In genomic region chr3:33955064-33955463, GRCm38 (mm10) we compare ENCODE assay signal across 19 mouse cellular contexts.
A peak's percentile ranks its signal among the peaks of the same experiment; 100 is the strongest.
DNase-seq lines count a peak whose midpoint lies in the region; ATAC-seq lines count a peak whose summit lies in the region.
"Had no signal": no experiment of that assay in that cellular context is flagged by ENCODE, and none has a peak within 500 bp of the region (broad histone marks: within the 10 kb centered on the region; RNA-seq: fewer than 3 reads in every experiment).

No protein-coding gene starts in this region.

- under 1% methylated on average over 6 of the region's 6 CpGs for WGBS in forebrain, embryonic 12.5 days
- 4% methylated on average over 6 of the region's 6 CpGs for WGBS in forebrain, embryonic 16.5 days
- 2% methylated on average over 6 of the region's 6 CpGs for WGBS in kidney, embryonic 15.5 days
- under 1% methylated on average over 6 of the region's 6 CpGs for WGBS in limb, embryonic 13.5 days

- H3K27me3 ChIP-seq in forebrain, embryonic 12.5 days, result peaks cover 16% of the 10 kb centered on the region
- H3K27me3 ChIP-seq in forebrain, embryonic 16.5 days (replicated peaks; ENCODE audit: control insufficient read depth, insufficient read depth, low read length), result peaks cover 12% of the 10 kb centered on the region
- peaks cover 25% of the 10 kb centered on the region for H3K27me3 ChIP-seq in kidney, embryonic 15.5 days
- H3K27me3 ChIP-seq in limb, embryonic 13.5 days, result peaks cover 30% of the 10 kb centered on the region
- H3K27me3 ChIP-seq: intestine, embryonic 15.5 days had no signal

- peaks cover 18% of the 10 kb centered on the region for H3K4me1 ChIP-seq in forebrain, embryonic 12.5 days
- peaks cover 5% of the 10 kb centered on the region for H3K4me1 ChIP-seq in forebrain, embryonic 16.5 days (replicated peaks; ENCODE audit: control insufficient read depth, insufficient read depth, low read length)
- peaks cover 8% of the 10 kb centered on the region; the same call in 1 of the 2 replicates for H3K4me1 ChIP-seq in kidney, embryonic 15.5 days
- peaks cover 12% of the 10 kb centered on the region for H3K4me1 ChIP-seq in limb, embryonic 13.5 days

- H3K36me3 ChIP-seq in forebrain, embryonic 12.5 days (replicated peaks), result no peaks in the 10 kb centered on the region
- H3K36me3 ChIP-seq in forebrain, embryonic 16.5 days (ENCODE audit: control insufficient read depth, insufficient read depth), result no peaks in the 10 kb centered on the region
- H3K36me3 ChIP-seq in kidney, embryonic 15.5 days, result no peaks in the 10 kb centered on the region
- H3K36me3 ChIP-seq in limb, embryonic 13.5 days, result no peaks in the 10 kb centered on the region
- H3K36me3 ChIP-seq: embryonic facial prominence, embryonic 13.5 days; hindbrain, embryonic 10.5 days; intestine, embryonic 15.5 days had no signal

- H3K27ac ChIP-seq in forebrain, embryonic 12.5 days, result no peak overlapping the region
- no peak overlapping the region for H3K27ac ChIP-seq in forebrain, embryonic 16.5 days (ENCODE audit: low read length)
- H3K27ac ChIP-seq in kidney, embryonic 15.5 days, result no peak overlapping the region
- H3K27ac ChIP-seq in limb, embryonic 13.5 days, result no peak overlapping the region
- H3K27ac ChIP-seq: embryonic facial prominence, embryonic 13.5 days; hindbrain, embryonic 10.5 days; intestine, embryonic 15.5 days; macrophage had no signal

- no peaks in the 10 kb centered on the region for H3K9me3 ChIP-seq in forebrain, embryonic 12.5 days
- H3K9me3 ChIP-seq in forebrain, embryonic 16.5 days (ENCODE audit: control insufficient read depth, low read length), result no peaks in the 10 kb centered on the region
- H3K9me3 ChIP-seq in kidney, embryonic 15.5 days (replicated peaks), result no peaks in the 10 kb centered on the region
- no peaks in the 10 kb centered on the region for H3K9me3 ChIP-seq in limb, embryonic 13.5 days
- H3K9me3 ChIP-seq: embryonic facial prominence, embryonic 13.5 days; hindbrain, embryonic 10.5 days; intestine, embryonic 15.5 days had no signal

- no peak for DNase-seq in kidney, postnatal 10 days
- peak; percentile 69 for DNase-seq in ZHBTc4 (ENCODE audit: low read depth, low spot score)
- no peak for DNase-seq in frontal cortex, postnatal 10 days (ENCODE audit: low spot score in 2 of 2)
- no peak for DNase-seq in cerebellum, postnatal 14 days
- DNase-seq: adrenal gland, postnatal 25 days; B cell, adult 2 months; cerebellum, adult 9-11 months; layer of hippocampus, postnatal 36 days; lung, adult 2 months; midbrain, embryonic 14.5 days; right cerebral cortex, postnatal 14 days had no signal

- no peak for ATAC-seq in forebrain, embryonic 12.5 days (ENCODE audit: low FRiP score)
- no peak for ATAC-seq in forebrain, embryonic 16.5 days
- no peak for ATAC-seq in kidney, embryonic 15.5 days (replicated peaks; ENCODE audit: low FRiP score)
- no peak for ATAC-seq in limb, embryonic 13.5 days (ENCODE audit: low FRiP score, low read depth)

- H3K4me3 ChIP-seq in forebrain, embryonic 12.5 days (replicated peaks), result no peak overlapping the region
- no peak overlapping the region for H3K4me3 ChIP-seq in forebrain, embryonic 16.5 days (replicated peaks; ENCODE audit: low read length)
- H3K4me3 ChIP-seq in kidney, embryonic 15.5 days (replicated peaks), result no peak overlapping the region
- no peak overlapping the region for H3K4me3 ChIP-seq in limb, embryonic 13.5 days
- H3K4me3 ChIP-seq: embryonic facial prominence, embryonic 13.5 days; intestine, embryonic 15.5 days had no signal

- H3K4me2 ChIP-seq in forebrain, embryonic 12.5 days, result peak overlapping the region; percentile 30
- no peak overlapping the region for H3K4me2 ChIP-seq in forebrain, embryonic 16.5 days (ENCODE audit: low read length)
- peak overlapping the region; percentile 35; the same call in 1 of the 2 replicates for H3K4me2 ChIP-seq in kidney, embryonic 15.5 days
- H3K4me2 ChIP-seq in limb, embryonic 13.5 days (replicated peaks), result 0 out of 2 replicates have a peak overlapping the region, but pooled peaks have one; percentile 14

- H3K9ac ChIP-seq in forebrain, embryonic 12.5 days, result no peak overlapping the region
- no peak overlapping the region for H3K9ac ChIP-seq in forebrain, embryonic 16.5 days (replicated peaks; ENCODE audit: low read depth, low read length)
- H3K9ac ChIP-seq in kidney, embryonic 15.5 days, result no peak overlapping the region
- no peak overlapping the region for H3K9ac ChIP-seq in limb, embryonic 13.5 days
- H3K9ac ChIP-seq: embryonic facial prominence, embryonic 13.5 days; intestine, embryonic 15.5 days had no signal
